Mouse (Mus musculus) small intestine, adult 2 months (tissue): Measurements from ENCODE around the gene Cgrrf1.

Experiments used
- CTCF ChIP-seq: fragments of 200-500 bp; IDR thresholded peaks from 2 replicates; pipeline ENCODE4 v1.5.1; 2012; ENCODE audit warnings: low read depth, mild to moderate bottlenecking, control low read depth, inconsistent platforms, low read length, moderate library complexity, mixed read lengths; ENCODE audit not compliant: insufficient replicate concordance, insufficient read length; ENCODE audit errors: extremely low read depth
- POLR2A ChIP-seq: fragments of 200-500 bp; IDR thresholded peaks from 2 replicates; pipeline ENCODE4 v1.6.1; 2012; ENCODE audit warnings: low read depth, mild to moderate bottlenecking, control low read depth, inconsistent platforms, low read length, moderate library complexity

- no peak for TF ChIP-seq CTCF
- TF ChIP-seq POLR2A: no peak
These were observed 17.8 kb downstream of the Cgrrf1 start for GRCm38 (mm10) chr14:46849769-46850168.
